Mouse (Mus musculus) kidney, postnatal 0 days (tissue): ENCODE measurements around the gene Slc44a4. TPM values are rescaled to one million over a fixed set of nuclear protein-coding genes. Genes with fewer than 3 reads are reported as not detected.
A peak's percentile ranks its signal among the peaks of the same experiment; 100 is the strongest.

Experiments used
- ATAC-seq: fragments of 200-750 bp; cut with Nextera tagmentation; replicated peaks from 2 replicates; pipeline ENCODE4 v1.8.0; 2017; ENCODE audit warnings: low read depth, moderate number of reproducible peaks, moderate TSS enrichment, moderate library complexity; ENCODE audit not compliant: low FRiP score
- DNase-seq: peaks from one replicate; pipeline ENCODE4 v3.0.0-alpha.2; 2016; ENCODE audit warnings: low spot score
- H3K27ac ChIP-seq: fragments of 300-500 bp; sonication (generic); 2 replicates; pipeline ENCODE4 v1.5.1; 2014; ENCODE audit warnings: mild to moderate bottlenecking
- H3K27me3 ChIP-seq: fragments of 300-500 bp; sonication (generic); 2 replicates; pipeline ENCODE4 v1.6.1; 2014; ENCODE audit warnings: low read length, mixed read lengths; ENCODE audit not compliant: insufficient read depth
- H3K36me3 ChIP-seq: fragments of 300-500 bp; sonication (generic); 2 replicates; pipeline ENCODE4 v1.6.1; 2014; ENCODE audit warnings: low read length, mixed read lengths; ENCODE audit not compliant: insufficient read depth
- H3K4me1 ChIP-seq: fragments of 300-500 bp; sonication (generic); replicated peaks from 2 replicates; pipeline ENCODE4 v1.6.1; 2014; ENCODE audit warnings: antibody characterized with exemption, low read length, mixed read lengths; ENCODE audit not compliant: insufficient read depth
- H3K4me2 ChIP-seq: fragments of 300-500 bp; sonication (generic); 2 replicates; pipeline ENCODE4 v1.6.1; 2014; ENCODE audit warnings: mild to moderate bottlenecking, low read length, moderate library complexity, mixed read lengths
- H3K4me3 ChIP-seq: fragments of 300-500 bp; sonication (generic); replicated peaks from 2 replicates; pipeline ENCODE4 v1.5.1; 2014; ENCODE audit warnings: low read depth, low read length
- H3K9ac ChIP-seq: fragments of 300-500 bp; sonication (generic); 2 replicates; pipeline ENCODE4 v1.6.1; 2014; ENCODE audit warnings: low read depth, low read length
- H3K9me3 ChIP-seq: fragments of 300-500 bp; sonication (generic); replicated peaks from 2 replicates; pipeline ENCODE4 v1.6.1; 2016; ENCODE audit warnings: low read length, inconsistent platforms, mixed read lengths
- CTCF ChIP-seq: IDR thresholded peaks from 2 replicates; pipeline ENCODE4 v1.5.1; 2016; ENCODE audit warnings: antibody characterized with exemption, low read depth, mild to moderate bottlenecking, moderate library complexity
- WGBS: fragments of 180-500 bp; shearing (Covaris S2); extraction: QIAGEN DNeasy Blood & Tissue Kit; methylation state at CpG from one replicate; pipeline ENCODE4 v1.1.7; 2014; 5-methylcytosine and 5-hydroxymethylcytosine counted together
- polyA plus RNA-seq: library from polyadenylated mRNA; unstranded; fragments of >200 nt; fragmentation: Nextera tagmentation; extraction: Ambion mirVana; gene quantifications from 2 replicates; pipeline ENCODE4 v1.2.1, GENCODE M21; 2015

Slc44a4 gene
- polyA plus RNA-seq, 1 experiment from 2014 or later: 24.2 TPM

- H3K9ac ChIP-seq: peak overlapping the region; percentile 84; the same call in 1 of the 2 replicates
Observed at GRCm38 (mm10) chr17:34893072-34893824, 21.0 kb upstream of the Slc44a4 start.

GRCm38 (mm10) chr17:34894074-34894597, 20.1 kb upstream of the Slc44a4 start:
- Histone ChIP-seq H3K4me3 (peak overlapping the region; percentile 88), H3K9me3 (no peaks in the 10 kb centered on the region), H3K9ac (peak overlapping the region; percentile 84), H3K27ac (peak overlapping the region; percentile 93), H3K4me2 (peak overlapping the region; percentile 99), H3K4me1 (peaks cover 14% of the 10 kb centered on the region), H3K27me3 (no peaks in the 10 kb centered on the region), H3K36me3 (0 out of 2 replicates have a peak, but pooled peaks cover 5% of the 10 kb centered on the region)
- DNase-seq: peak; percentile 97
- peak; percentile 87 for ATAC-seq
- WGBS: under 1% methylated on average over 34 of the region's 51 CpGs
- peak; percentile 34; the same call in 1 of the 2 replicates for TF ChIP-seq CTCF

More at GRCm38 (mm10) chr17:34893072-34893824, 21.0 kb upstream of the Slc44a4 start:
- 75% methylated on average over 12 of the region's 12 CpGs for WGBS
- TF ChIP-seq CTCF: no peak
- peak overlapping the region; percentile 88 for H3K4me3 ChIP-seq
- peaks cover 14% of the 10 kb centered on the region for H3K4me1 ChIP-seq
- peak overlapping the region; percentile 99 for H3K4me2 ChIP-seq
- DNase-seq (no peak), ATAC-seq (no peak)
- H3K9me3 ChIP-seq: no peaks in the 10 kb centered on the region
- H3K27ac ChIP-seq: peak overlapping the region; percentile 93
- H3K27me3 ChIP-seq: no peaks in the 10 kb centered on the region
- H3K36me3 ChIP-seq: 0 out of 2 replicates have a peak, but pooled peaks cover 5% of the 10 kb centered on the region

- TF ChIP-seq CTCF: no peak
- H3K4me3 ChIP-seq: peak overlapping the region; percentile 88
- H3K36me3 ChIP-seq: 0 out of 2 replicates have a peak, but pooled peaks cover 5% of the 10 kb centered on the region
- H3K4me2 ChIP-seq: peak overlapping the region; percentile 99
- peak overlapping the region; percentile 84 for H3K9ac ChIP-seq
- H3K27ac ChIP-seq: peak overlapping the region; percentile 93
- H3K9me3 ChIP-seq: no peaks in the 10 kb centered on the region
- H3K27me3 ChIP-seq: no peaks in the 10 kb centered on the region
- ATAC-seq: peak; percentile 12
- WGBS: 6% methylated on average over 46 of the region's 51 CpGs
- DNase-seq: peak; percentile 54
- H3K4me1 ChIP-seq: peaks cover 14% of the 10 kb centered on the region
Observed at GRCm38 (mm10) chr17:34894801-34895530, 19.3 kb upstream of the Slc44a4 start.

GRCm38 (mm10) chr17:34895724-34896123, 18.5 kb upstream of the Slc44a4 start:
- WGBS: 92% methylated on average over 15 of the region's 15 CpGs
- H3K4me1 ChIP-seq: peaks cover 14% of the 10 kb centered on the region
- no peak overlapping the region for H3K9ac ChIP-seq
- 0 out of 2 replicates have a peak, but pooled peaks cover 5% of the 10 kb centered on the region for H3K36me3 ChIP-seq
- no peaks in the 10 kb centered on the region for H3K27me3 ChIP-seq
- ATAC-seq (no peak), DNase-seq (no peak)
- peak overlapping the region; percentile 99 for H3K4me2 ChIP-seq
- H3K4me3 ChIP-seq: peak overlapping the region; percentile 88; the same call in 1 of the 2 replicates
- H3K27ac ChIP-seq: peak overlapping the region; percentile 93; the same call in 1 of the 2 replicates
- H3K9me3 ChIP-seq: no peaks in the 10 kb centered on the region
- TF ChIP-seq CTCF: no peak

- Histone ChIP-seq H3K9ac (no peak overlapping the region), H3K27ac (no peak overlapping the region; the same call in 1 of the 2 replicates)
Observed at GRCm38 (mm10) chr17:34896366-34896765, 17.9 kb upstream of the Slc44a4 start.

More at GRCm38 (mm10) chr17:34896366-34896765, 17.9 kb upstream of the Slc44a4 start:
- Histone ChIP-seq H3K27me3 (no peaks in the 10 kb centered on the region), H3K4me3 (no peak overlapping the region), H3K36me3 (peaks cover 6% of the 10 kb centered on the region; the same call in 1 of the 2 replicates), H3K4me1 (peaks cover 14% of the 10 kb centered on the region), H3K4me2 (no peak overlapping the region), H3K9me3 (no peaks in the 10 kb centered on the region)
- WGBS: 82% methylated on average over 17 of the region's 17 CpGs
- no peak for TF ChIP-seq CTCF
- DNase-seq: no peak
- no peak for ATAC-seq
